Mouse (Mus musculus): ENCODE measurements around the gene Timp2. TPM values are rescaled to one million over a fixed set of nuclear protein-coding genes. Genes with fewer than 3 reads are reported as not detected.

The Timp2 gene
- polyA plus RNA-seq, 1 experiment from 2014 or later, result 72.7 TPM

GRCm38 (mm10) chr11:118345693-118346092 is 9.8 kb downstream of the Timp2 start:
- Histone ChIP-seq H3K9ac (ENCODE audit: low read length) (no peak overlapping the region), H3K27ac (replicated peaks) (no peak overlapping the region), H3K4me1 (replicated peaks; ENCODE audit: control insufficient read depth, insufficient read depth) (peaks cover 4% of the 10 kb centered on the region), H3K4me3 (ENCODE audit: low read depth, low read length) (no peak overlapping the region), H3K9me3 (ENCODE audit: control insufficient read depth, low read length) (no peaks in the 10 kb centered on the region), H3K27me3 (ENCODE audit: control insufficient read depth, insufficient read depth, low read length) (no peaks in the 10 kb centered on the region), H3K36me3 (ENCODE audit: control insufficient read depth, insufficient read depth, low read length) (no peaks in the 10 kb centered on the region), H3K4me2 (replicated peaks; ENCODE audit: low read depth) (no peak overlapping the region)
- peak; percentile 27 for DNase-seq (ENCODE audit: low spot score)
- ATAC-seq (ENCODE audit: low FRiP score, low TSS enrichment), result peak; percentile 28; the same call in 1 of the 2 replicates
- 55% methylated on average over 4 of the region's 4 CpGs for WGBS
- TF ChIP-seq CTCF (IDR thresholded peaks at IDR 0.05; ENCODE audit: low read depth) (no peak), EP300 (optimal IDR thresholded peaks at IDR 0.05) (no peak)

GRCm38 (mm10) chr11:118343629-118344028 is 11.9 kb downstream of the Timp2 start:
- Histone ChIP-seq H3K9me3 (ENCODE audit: control insufficient read depth, low read length) (no peaks in the 10 kb centered on the region), H3K9ac (ENCODE audit: low read length) (no peak overlapping the region), H3K4me3 (ENCODE audit: low read depth, low read length) (no peak overlapping the region), H3K4me2 (replicated peaks; ENCODE audit: low read depth) (no peak overlapping the region), H3K4me1 (replicated peaks; ENCODE audit: control insufficient read depth, insufficient read depth) (no peaks in the 10 kb centered on the region; the same call in none of the 2 replicates), H3K27ac (replicated peaks) (no peak overlapping the region), H3K36me3 (ENCODE audit: control insufficient read depth, insufficient read depth, low read length) (no peaks in the 10 kb centered on the region), H3K27me3 (ENCODE audit: control insufficient read depth, insufficient read depth, low read length) (no peaks in the 10 kb centered on the region)
- TF ChIP-seq CTCF (IDR thresholded peaks at IDR 0.05; ENCODE audit: low read depth) (no peak), EP300 (optimal IDR thresholded peaks at IDR 0.05) (no peak)
- no peak for DNase-seq (ENCODE audit: low spot score)
- no peak for ATAC-seq (ENCODE audit: low FRiP score, low TSS enrichment)
- 80% methylated on average over 2 of the region's 2 CpGs for WGBS

- Histone ChIP-seq H3K9ac (ENCODE audit: low read length) (no peak within 1 kb of the TSS), H3K27me3 (ENCODE audit: control insufficient read depth, insufficient read depth, low read length) (no peaks in the 10 kb centered on the region), H3K4me3 (ENCODE audit: low read depth, low read length) (no peak within 1 kb of the TSS), H3K4me2 (replicated peaks; ENCODE audit: low read depth) (no peak within 1 kb of the TSS), H3K36me3 (ENCODE audit: control insufficient read depth, insufficient read depth, low read length) (no peaks in the 10 kb centered on the region), H3K27ac (replicated peaks) (no peak within 1 kb of the TSS), H3K4me1 (replicated peaks; ENCODE audit: control insufficient read depth, insufficient read depth) (no peaks in the 10 kb centered on the region; the same call in 1 of the 2 replicates), H3K9me3 (ENCODE audit: control insufficient read depth, low read length) (no peaks in the 10 kb centered on the region)
- DNase-seq (ENCODE audit: low spot score) (no peak), ATAC-seq (ENCODE audit: low FRiP score, low TSS enrichment) (no peak)
- TF ChIP-seq EP300 (optimal IDR thresholded peaks at IDR 0.05), result no peak
- no peak for TF ChIP-seq CTCF (IDR thresholded peaks at IDR 0.05; ENCODE audit: low read depth)
- 34% methylated on average over 7 of the region's 7 CpGs for WGBS
Observed at GRCm38 (mm10) chr11:118342400-118342981, 13.0 kb downstream of the Timp2 start, which contains the start of gene Cep295nl. TSS of gene Cep295nl (minus strand) at chr11:118342500.

GRCm38 (mm10) chr11:118337491-118338168 is 17.9 kb downstream of the Timp2 start:
- H3K36me3 ChIP-seq (ENCODE audit: control insufficient read depth, insufficient read depth, low read length), result no peaks in the 10 kb centered on the region
- no peaks in the 10 kb centered on the region for H3K27me3 ChIP-seq (ENCODE audit: control insufficient read depth, insufficient read depth, low read length)
- DNase-seq (ENCODE audit: low spot score), result no peak
- H3K9ac ChIP-seq (ENCODE audit: low read length), result no peak overlapping the region
- 59% methylated on average over 8 of the region's 8 CpGs for WGBS
- TF ChIP-seq CTCF (IDR thresholded peaks at IDR 0.05; ENCODE audit: low read depth), result no peak
- no peaks in the 10 kb centered on the region for H3K9me3 ChIP-seq (ENCODE audit: control insufficient read depth, low read length)
- H3K4me1 ChIP-seq (replicated peaks; ENCODE audit: control insufficient read depth, insufficient read depth), result no peaks in the 10 kb centered on the region
- H3K27ac ChIP-seq (replicated peaks), result no peak overlapping the region
- no peak overlapping the region for H3K4me2 ChIP-seq (replicated peaks; ENCODE audit: low read depth)
- 0 out of 2 replicates have a peak, but pooled peaks have one; percentile 34 for ATAC-seq (ENCODE audit: low FRiP score, low TSS enrichment)
- H3K4me3 ChIP-seq (ENCODE audit: low read depth, low read length), result no peak overlapping the region

GRCm38 (mm10) chr11:118333431-118333830 is 22.1 kb downstream of the Timp2 start:
- H3K27ac ChIP-seq (replicated peaks), result no peak overlapping the region
- DNase-seq (ENCODE audit: low spot score), result no peak
- no peak overlapping the region for H3K4me3 ChIP-seq (ENCODE audit: low read depth, low read length)
- H3K4me2 ChIP-seq (replicated peaks; ENCODE audit: low read depth), result no peak overlapping the region
- TF ChIP-seq CTCF (IDR thresholded peaks at IDR 0.05; ENCODE audit: low read depth) (no peak), EP300 (optimal IDR thresholded peaks at IDR 0.05) (no peak)
- H3K9ac ChIP-seq (ENCODE audit: low read length), result no peak overlapping the region
- no peaks in the 10 kb centered on the region for H3K9me3 ChIP-seq (ENCODE audit: control insufficient read depth, low read length)
- no peak for ATAC-seq (ENCODE audit: low FRiP score, low TSS enrichment)
- 83% methylated on average over 17 of the region's 17 CpGs for WGBS
- no peaks in the 10 kb centered on the region for H3K4me1 ChIP-seq (replicated peaks; ENCODE audit: control insufficient read depth, insufficient read depth)
- no peaks in the 10 kb centered on the region for H3K27me3 ChIP-seq (ENCODE audit: control insufficient read depth, insufficient read depth, low read length)
- no peaks in the 10 kb centered on the region; the same call in 1 of the 2 replicates for H3K36me3 ChIP-seq (ENCODE audit: control insufficient read depth, insufficient read depth, low read length)

GRCm38 (mm10) chr11:118332376-118332775 is 23.2 kb downstream of the Timp2 start:
- ATAC-seq (ENCODE audit: low FRiP score, low TSS enrichment) (no peak), DNase-seq (ENCODE audit: low spot score) (no peak)
- no peak overlapping the region for H3K9ac ChIP-seq (ENCODE audit: low read length)
- TF ChIP-seq CTCF (IDR thresholded peaks at IDR 0.05; ENCODE audit: low read depth) (no peak), EP300 (optimal IDR thresholded peaks at IDR 0.05) (no peak)
- no peaks in the 10 kb centered on the region for H3K27me3 ChIP-seq (ENCODE audit: control insufficient read depth, insufficient read depth, low read length)
- H3K9me3 ChIP-seq (ENCODE audit: control insufficient read depth, low read length), result no peaks in the 10 kb centered on the region
- no peak overlapping the region for H3K27ac ChIP-seq (replicated peaks)
- 0 out of 2 replicates have a peak, but pooled peaks cover 3% of the 10 kb centered on the region for H3K4me1 ChIP-seq (replicated peaks; ENCODE audit: control insufficient read depth, insufficient read depth)
- H3K4me2 ChIP-seq (replicated peaks; ENCODE audit: low read depth), result no peak overlapping the region
- H3K4me3 ChIP-seq (ENCODE audit: low read depth, low read length), result no peak overlapping the region
- 76% methylated on average over 11 of the region's 11 CpGs for WGBS
- no peaks in the 10 kb centered on the region; the same call in 1 of the 2 replicates for H3K36me3 ChIP-seq (ENCODE audit: control insufficient read depth, insufficient read depth, low read length)
